Mouse (Mus musculus) erythroblast, embryonic 14.5 days (primary cell): ENCODE data around the gene Mettl24.

ENCODE experiments used
- GATA1 ChIP-seq: IDR thresholded peaks from 2 replicates; pipeline ENCODE4 v1.6.1; 2012; ENCODE audit warnings: low read length, inconsistent platforms, mixed read lengths
- TAL1 ChIP-seq: IDR thresholded peaks from 3 replicates; pipeline ENCODE4 v1.6.1; 2012; ENCODE audit warnings: low read length, inconsistent platforms, mixed read lengths

DNA sequence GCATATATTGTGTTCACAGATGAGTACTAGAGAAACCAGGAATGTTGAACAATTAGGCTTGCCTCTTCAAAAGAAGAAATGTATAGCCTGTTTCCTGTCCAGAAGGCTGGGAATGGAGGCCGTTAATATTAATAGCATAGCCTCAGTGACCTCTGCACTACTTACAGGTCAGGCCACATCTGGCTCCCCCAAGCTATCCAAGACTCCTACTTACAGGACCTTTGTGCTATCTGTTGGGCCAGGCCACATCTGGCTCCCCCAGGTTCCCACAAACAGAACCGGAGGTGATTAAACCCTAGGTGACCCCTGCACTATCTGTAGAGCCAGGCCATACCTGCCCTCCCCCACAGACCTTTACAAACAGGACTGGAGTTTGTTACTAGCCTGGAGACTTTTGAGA is 94.1 kb downstream of the Mettl24 start:
- TF ChIP-seq GATA1, result no peak
- TF ChIP-seq TAL1, result no peak
